Mouse (Mus musculus) kidney, adult 2 months (tissue): ENCODE results near the gene Prpf40a.

ENCODE experiments used
- CTCF ChIP-seq: fragments of 200-500 bp; conservative IDR thresholded peaks from 2 replicates; pipeline ENCODE4 v1.5.1; 2011; ENCODE audit warnings: low read depth, mild to moderate bottlenecking, control low read depth, low read length, moderate library complexity, mixed read lengths; ENCODE audit not compliant: insufficient read depth, insufficient read length
- POLR2A ChIP-seq: fragments of 200-500 bp; IDR thresholded peaks from one replicate; pipeline ENCODE4 v1.6.1; 2011; ENCODE audit warnings: low read depth, low read length, control low read depth

- TF ChIP-seq POLR2A, result no peak
- no peak for TF ChIP-seq CTCF
These were observed 588 bp upstream of the Prpf40a start, which contains the start of gene Arl6ip6 for GRCm38 (mm10) chr2:53191523-53192220.
